Mouse (Mus musculus): ENCODE measurements at regions not wholly inside any gene's neighbourhood (a gene's known extent, or its start where the extent isn't known, plus 50 kb on each side); places are given as distances from the start of the nearest gene placed in this dataset.

- peak; percentile 2 for DNase-seq
Observed at GRCm38 (mm10) chr6:19547589-19547988, 681.5 kb downstream of the Ankrd7 start.

- no peak for DNase-seq
Observed at GRCm38 (mm10) chr6:19551932-19552331, 685.8 kb downstream of the Ankrd7 start.

- DNase-seq, result no peak
Observed at GRCm38 (mm10) chr6:19579421-19579820, 713.3 kb downstream of the Ankrd7 start.

- DNase-seq, result no peak
Observed at GRCm38 (mm10) chr6:19579887-19580286, 713.8 kb downstream of the Ankrd7 start.

Measured in embryo, embryonic 11 days (tissue).